Mouse (Mus musculus): ENCODE data around the gene Fut8.

Fut8 gene

DNA sequence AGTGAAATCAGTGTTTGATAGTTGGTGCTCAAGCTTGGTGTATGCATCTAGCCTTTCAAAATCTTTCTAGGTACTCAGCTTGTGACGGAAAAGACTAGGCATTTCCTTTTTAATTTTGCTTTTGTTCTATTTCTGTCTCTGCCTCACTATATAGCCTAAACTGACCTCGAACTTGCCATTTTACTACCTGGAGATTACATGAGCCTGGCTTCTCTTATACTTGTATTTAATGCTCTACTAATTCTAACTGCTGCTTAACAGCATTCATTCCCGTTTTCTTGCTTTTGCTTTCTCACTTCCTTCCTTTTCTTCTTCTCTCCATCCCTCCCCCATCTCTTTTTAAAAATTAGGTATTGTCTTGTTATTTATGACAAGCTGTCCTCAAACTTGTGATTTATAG, 67.6 kb downstream of the Fut8 start:
- no peak for DNase-seq (ENCODE audit: low spot score)

DNA sequence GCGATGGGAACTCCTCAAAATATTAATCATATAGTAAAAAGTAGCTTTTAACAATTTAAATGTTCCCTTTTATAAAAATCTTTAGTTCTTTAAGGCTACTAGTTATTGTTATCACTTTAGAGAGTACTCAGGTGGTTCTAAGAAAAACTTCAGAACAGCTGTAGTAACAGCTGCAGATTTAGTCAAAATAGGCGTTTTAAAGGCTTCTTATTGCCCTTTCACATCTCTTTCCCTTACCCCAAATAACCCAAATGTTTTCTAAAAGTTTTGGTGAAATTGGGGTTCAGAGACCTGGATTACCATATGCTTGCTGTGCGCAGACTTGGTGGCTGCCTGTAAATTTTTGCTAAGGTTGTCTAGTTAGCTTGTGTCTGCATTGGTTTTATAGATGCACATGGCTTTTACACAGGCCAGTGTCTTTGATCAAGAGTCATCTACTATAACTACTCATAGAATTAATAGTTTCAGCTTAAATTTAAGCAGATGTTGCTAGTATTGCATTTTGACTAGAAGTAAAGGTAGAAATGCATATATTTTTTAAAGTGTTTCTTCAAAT, 68.9 kb downstream of the Fut8 start:
- DNase-seq (ENCODE audit: low spot score): no peak

DNA sequence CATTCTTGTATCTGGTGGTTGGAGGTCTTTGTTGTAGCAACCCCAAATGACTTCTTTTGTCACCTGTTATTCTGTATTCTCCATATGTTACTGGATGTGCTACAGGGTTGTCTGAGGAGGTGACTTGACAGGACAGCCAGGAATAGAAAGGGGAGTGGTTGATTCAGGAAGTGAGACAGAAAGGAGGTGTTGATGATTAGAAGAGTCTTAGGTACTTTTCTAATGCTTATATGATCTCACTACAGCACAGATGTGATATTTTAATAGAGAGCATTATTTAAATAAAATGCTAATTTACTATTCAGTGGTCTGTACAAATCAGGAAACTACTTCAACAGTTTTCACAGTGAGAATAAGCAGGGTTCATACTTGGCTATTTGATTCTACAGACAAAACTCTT, 71.6 kb downstream of the Fut8 start:
- no peak for DNase-seq (ENCODE audit: low spot score)

DNA sequence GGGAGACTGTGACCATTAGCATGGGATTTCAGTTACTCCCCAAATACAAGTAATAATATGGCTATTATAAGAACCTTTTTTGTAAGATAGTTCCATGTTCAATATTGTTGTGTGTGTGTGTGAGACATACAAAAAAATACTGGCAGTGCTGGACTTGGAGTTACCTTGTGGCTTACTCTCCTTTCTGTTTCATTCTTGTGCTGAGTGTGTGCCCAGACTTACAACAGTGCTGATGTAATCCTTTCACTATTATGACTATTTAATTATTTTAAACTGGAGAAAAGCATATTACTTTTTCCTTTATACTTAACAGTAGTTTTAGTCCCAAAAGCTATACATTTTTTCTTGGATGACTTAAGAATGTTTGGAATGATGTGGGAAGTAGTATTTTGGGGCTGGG, 75.6 kb downstream of the Fut8 start:
- no peak for DNase-seq (ENCODE audit: low spot score)

DNA sequence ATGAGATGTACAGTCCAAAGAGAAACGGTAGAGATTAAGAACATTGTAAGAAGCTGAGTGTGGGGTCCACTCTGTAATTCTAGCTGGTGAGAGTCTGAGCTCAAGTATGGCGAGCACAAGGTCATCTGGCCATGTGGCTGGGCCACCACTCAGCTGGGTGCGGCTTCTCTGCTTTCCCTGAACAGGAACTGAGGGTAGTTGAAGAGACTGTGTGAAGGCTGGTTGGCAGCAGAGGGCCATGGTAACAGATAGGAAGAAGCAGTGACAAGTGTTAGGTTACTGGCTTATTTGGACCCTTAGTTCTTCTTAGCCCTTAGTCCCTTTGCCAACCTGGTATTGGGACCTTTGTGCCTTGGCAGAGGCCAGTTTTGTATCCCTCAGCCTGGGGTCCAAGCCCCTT, 86.2 kb downstream of the Fut8 start:
- no peak for DNase-seq (ENCODE audit: low spot score)

DNA sequence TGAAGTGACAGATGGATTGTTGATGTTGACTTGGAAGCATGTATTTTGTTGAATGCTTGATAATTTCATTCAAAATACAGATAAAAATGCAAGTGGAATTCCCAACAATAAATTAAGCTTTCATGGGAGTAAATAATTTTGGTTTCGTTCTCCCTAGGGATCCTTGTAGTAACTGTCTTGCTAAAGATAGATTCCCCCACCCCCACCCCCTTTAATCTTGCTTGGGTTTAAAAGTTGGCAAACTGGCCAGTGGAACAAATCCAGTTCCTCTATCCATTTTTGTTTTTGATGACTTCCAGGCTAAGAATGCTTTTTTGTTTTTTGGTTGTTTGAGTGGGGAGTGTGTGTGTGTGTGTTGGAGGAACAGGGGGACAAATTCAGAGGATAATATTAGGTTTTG, 108.6 kb downstream of the Fut8 start:
- no peak for DNase-seq (ENCODE audit: low spot score)

DNA sequence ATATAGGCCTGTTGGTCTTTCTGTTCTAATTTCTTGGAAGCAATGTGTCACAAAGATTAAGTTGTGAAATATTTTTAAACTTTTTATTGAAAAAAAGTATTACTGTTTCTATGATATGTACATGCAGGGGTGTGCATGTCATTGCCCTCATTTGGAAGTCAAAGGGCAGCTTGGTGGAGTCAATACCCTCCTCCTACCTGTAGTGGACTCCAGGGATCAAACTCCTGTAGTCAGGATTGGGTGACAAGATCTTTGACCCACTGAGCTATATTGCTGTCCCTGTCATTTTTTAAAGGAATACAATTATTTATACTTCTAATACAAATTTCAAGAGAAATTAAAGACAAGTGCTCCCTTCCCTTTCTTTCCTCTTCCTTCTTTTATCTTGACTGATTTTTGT, 111.6 kb downstream of the Fut8 start:
- DNase-seq (ENCODE audit: low spot score): no peak

DNA sequence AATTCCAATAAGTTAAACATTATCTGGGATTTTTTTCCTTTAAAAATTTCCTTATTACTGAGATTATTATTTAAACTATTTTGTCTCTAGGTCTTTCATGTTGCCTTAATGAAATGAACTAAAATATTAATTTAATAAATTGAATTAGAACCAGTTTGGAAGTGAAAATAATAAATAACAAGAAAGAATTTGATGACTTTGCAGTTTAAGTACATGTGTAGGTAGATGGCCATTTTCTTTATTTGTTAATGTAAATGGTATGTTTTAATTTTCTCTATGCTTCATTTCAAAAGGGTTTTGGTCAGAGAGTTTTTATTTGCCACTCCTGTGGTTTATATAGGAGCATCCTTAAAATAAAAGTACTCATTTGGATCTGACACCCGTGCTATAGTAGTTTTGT, 177.8 kb downstream of the Fut8 start:
- no peak for DNase-seq (ENCODE audit: low spot score)

DNA sequence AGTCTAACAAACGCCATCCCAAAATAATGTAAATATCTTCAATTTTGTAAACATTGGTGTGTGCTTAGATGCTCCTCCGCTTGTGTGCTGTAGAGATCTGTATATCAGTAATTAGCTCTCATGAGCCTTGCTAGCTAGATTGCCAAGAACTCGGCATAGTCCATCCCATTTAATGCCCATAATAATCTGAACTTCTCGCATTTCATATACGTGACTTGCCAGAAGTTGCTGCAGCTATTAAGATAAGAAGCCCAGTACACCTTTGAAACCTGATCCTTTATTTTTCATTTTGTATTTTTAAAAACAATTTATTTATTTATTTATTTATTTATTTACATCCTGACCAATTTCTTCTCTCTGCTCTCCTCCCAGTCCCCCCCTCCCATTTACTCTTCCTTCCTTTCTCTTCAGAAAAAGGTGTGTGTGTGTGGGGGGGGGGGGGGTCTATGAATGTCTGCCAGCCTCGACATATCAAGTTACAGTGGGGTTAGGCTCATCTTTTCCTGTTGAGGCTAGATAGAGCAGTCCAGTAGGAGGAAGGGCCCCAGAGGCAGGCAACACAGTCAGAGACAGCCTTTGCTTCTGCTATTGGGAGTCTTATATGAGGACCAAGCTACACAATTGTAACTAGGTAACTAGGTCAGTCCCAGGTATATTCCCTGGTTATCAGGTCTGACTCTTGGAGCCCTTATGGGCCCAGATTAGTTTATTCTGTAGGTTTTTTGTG, 183.9 kb downstream of the Fut8 start:
- DNase-seq (ENCODE audit: low spot score): no peak

DNA sequence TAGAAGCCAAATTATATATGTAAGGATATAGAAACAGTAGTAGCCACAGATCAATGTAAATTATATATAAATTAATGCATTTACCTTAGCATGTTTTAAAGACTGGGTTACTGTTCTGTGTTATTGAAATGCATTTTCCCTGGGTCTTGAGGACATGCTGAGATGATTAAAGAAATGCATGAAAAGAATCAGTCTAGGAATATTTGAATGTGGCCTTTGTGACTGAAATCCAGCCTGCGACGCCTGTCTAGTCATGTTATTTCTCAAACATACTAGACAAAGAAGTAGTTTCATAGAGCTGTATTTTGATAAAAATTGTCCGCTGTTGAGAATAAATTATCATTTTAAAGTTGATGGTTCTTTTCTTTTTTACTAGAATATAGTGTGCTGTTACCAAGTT, 188.2 kb downstream of the Fut8 start:
- DNase-seq (ENCODE audit: low spot score): no peak

DNA sequence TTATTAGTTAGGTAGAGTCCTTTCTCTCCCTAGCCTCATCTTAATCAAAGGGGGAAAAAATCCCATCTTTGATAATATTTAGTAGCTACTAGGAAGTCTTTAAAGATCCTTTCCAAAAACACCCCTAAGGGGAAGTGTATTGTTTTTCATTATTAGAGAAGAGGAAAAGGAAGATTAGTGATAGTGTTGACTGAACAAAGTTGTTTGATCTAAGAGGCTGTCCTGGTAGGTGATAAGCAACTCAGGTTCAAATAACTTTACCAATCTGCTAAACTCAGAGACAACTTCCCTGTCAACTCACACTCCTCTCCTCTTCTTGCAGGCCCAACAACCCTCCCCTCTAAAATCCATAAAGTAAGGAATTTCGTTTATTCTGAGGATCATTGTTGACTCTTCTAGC, 190.2 kb downstream of the Fut8 start:
- DNase-seq (ENCODE audit: low spot score): no peak

DNA sequence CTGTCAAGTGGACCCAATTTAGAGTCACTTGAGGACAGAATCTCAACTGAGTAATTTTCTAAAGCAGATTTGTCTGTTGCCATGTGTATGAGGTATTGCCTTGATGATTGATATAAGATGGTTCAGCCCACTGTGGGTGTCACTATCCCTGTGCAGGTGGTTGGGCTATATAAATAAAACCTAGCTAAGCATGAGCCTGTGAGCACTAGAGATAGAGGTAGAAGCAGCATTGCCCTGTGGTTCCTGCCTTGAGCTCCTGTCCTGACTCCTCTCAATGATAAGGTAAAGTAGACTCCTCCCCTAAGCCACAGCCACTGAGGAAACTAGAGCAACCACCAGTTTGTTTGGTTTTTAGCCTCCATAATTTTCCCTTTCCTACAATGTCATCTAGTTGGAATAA, 191.5 kb downstream of the Fut8 start:
- DNase-seq (ENCODE audit: low spot score): no peak

DNA sequence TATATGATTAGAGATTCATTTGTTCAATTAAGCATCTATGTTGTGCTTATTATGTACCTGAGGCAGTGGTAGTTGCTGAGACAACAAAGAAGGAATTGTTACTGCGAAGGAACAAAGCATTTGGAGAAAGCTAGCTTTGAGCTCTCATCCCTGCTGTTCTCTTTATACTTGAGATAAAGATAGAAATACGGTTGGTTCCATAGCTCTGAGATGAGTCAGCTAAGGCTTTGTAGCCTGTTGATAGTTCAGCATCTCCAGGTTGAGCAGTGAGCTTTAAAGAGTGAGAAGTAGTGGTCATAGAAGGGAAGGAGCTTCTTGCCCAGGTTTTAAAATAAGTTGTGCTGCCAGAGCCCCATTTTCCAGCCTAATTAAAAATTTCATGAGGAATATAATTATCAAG, 198.8 kb downstream of the Fut8 start:
- DNase-seq (ENCODE audit: low spot score): no peak

DNA sequence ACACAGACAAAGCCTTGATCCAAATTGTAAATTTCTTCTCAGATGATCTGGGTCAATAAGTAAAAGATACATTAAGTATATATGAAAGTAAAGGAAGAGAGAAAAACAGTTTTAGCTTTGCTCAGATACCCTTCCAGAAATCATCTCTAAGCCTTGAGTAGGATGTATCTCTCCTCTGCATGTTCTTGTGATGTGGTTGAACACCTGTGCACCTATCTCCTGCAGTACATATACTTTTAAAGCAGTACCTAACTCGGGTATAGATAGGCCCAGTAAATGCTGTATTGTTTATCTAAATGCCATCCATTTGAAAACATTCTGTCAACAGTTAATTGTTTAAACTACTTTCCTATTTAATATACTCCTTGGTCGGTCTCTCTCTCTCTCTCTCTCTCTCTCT, 212.9 kb downstream of the Fut8 start:
- no peak for DNase-seq (ENCODE audit: low spot score)

DNA sequence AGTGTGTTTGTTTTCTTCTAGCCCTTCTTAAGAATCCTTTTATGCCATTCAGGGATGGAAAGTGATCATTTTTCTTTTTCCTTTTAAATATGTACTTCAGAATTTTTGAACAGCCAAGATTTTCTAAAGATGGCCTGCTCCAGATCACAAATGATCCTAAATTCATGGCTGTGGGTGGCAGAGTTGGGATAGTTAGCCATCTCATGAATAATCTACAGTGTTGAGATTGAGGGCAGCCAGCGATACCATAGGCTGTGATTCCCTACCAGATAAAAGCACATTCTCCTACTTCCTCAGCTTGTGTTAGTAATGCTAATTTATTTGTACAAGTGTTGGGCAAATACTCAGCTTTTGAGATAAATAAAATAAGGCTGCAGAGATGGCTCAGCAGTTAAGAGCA, 228.3 kb downstream of the Fut8 start:
- no peak for DNase-seq (ENCODE audit: low spot score)

DNA sequence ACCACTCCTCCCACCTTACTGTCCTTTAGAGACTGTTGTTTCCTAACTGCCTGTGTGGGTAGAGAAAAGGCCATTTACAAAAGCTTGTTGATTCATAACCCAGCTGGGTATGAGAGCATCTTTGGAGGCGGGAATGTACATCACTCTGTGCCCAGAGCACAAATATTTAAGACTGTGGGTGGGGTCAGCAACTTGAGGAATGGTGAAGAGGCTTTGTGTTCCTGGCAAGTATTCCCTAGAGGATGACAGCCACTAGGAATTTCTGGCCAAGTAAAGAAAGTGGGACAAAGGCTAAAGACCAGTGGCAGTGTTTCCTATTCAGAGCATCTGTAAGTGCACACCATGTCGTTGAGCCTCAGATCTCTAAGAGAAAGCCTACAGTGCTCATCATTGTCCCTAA, 242.0 kb downstream of the Fut8 start:
- no peak for DNase-seq (ENCODE audit: low spot score)

DNA sequence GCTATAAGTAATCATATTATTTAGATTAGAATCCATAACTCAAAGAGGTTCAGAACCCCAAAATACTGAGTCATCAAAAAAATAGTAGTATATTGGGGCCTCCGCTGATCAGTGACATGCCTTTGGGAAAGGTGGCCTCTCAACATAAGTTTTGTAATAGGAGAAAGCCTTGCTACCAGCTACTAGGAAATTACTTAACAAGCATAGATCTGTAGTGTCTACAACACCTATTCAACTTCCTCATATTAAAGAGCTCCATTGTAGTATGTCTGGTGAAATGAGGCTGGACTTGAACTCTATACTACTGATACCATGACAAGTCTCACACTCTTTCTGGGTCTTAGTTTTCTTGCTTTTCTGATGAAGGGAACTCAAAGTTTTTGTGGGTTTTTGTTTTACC, 243.2 kb downstream of the Fut8 start:
- DNase-seq (ENCODE audit: low spot score): no peak

DNA sequence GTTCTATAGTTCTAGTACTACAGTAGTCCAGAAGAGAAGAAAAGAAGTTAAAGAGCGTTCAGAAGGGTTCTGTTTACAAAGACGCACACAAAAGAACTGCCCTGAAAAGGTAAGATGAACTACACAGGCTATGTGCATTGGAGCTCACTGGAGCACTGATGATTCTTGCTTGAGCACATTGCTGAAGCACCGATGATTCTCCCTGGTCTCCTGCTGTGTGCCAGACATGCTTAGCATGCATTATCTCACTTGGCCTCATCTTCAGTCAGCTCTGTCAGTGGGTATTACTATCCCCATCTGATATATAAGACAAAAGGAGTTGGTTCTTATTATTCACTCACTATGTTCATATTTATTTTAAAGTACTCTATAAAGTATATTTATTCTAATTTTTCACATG, 243.9 kb downstream of the Fut8 start:
- no peak for DNase-seq (ENCODE audit: low spot score)

DNA sequence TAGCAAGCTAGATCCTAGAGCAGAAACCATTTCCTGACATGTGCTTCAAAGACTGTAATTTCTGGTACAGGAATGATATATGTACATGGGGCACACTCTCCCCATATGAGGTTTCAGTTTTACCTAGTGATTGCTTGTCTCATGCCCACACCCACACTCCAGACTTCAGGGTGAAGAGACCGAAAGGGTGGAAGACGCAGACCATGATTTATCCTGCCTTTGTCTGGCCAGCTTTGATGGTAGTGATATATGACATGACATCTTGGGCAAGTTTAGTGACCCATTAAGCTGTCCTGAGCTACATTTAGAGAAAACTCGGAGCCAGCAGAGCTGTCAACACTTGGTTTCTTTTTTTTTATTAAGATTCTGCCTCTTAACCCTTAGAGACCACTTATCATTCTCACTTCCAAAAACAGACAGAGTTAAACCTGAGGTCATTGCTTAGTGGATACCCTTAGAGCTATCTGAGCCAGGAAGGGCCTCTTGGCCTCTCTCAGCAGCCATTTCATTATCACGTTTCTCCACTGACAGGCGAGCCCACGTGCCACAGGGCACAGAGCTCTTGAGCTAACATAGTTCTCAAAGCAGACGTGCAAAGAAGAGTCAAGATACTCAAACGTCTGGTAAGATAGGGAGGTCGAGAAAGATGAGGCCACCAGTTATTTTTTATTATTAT, 245.4 kb downstream of the Fut8 start:
- DNase-seq (ENCODE audit: low spot score): no peak

DNA sequence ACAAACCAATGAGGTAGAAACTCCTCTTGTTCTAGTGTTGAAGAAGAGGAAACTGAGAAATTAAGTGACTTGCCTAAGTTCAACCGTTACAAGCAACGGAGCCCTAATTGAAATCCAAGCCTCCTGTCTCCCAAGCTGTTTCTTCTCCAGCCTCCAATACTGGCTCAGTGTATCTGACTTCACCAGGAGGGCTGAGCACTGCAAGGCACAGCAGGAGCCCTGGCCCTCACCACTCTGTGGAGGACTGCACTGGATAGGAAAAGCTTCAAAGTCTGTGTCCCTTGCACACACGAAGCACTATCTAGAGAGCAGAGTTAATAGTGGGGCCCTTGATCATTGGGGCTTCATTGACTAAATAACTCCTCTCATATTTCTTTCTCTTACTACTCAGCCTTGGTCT, 246.8 kb downstream of the Fut8 start:
- no peak for DNase-seq (ENCODE audit: low spot score)

DNA sequence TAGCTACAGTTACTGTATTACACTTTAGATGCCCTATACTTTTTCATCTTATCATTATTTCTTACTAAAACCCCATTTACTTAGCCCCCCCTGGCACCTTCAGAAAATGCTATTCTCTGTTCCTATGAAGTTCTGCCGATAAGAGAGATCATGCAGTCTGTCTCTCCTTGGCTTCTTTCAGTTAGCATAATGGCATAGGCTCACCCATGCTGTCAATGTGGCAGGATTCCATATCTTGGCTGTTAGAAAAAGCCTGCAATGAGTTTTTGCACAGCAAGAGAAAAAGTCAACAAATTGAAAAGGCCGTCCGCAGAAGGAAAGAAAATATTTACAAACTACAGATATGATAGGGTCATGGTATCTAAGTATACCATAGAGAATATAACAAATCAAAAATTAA, 253.6 kb downstream of the Fut8 start:
- no peak for DNase-seq (ENCODE audit: low spot score)

DNA sequence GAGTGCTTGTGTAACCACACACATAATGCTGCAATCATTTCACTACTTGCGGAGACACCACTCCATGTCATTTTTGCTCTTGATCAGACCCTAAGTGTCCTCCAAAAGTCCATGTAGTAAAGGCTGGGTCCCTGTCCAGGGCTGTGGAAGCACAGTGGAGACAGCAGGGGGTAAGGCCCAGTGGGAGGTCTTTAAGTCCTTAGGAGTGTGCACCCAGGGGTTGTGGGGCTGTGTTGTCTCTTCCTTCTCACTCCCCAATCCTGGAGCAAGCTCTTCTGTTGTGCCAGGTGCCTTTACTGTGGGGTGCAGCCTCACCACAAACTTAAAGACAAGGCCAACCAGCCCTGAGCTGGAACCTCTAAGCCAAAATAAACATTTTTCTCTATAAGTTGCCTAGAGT, 257.9 kb downstream of the Fut8 start:
- no peak for DNase-seq (ENCODE audit: low spot score)

DNA sequence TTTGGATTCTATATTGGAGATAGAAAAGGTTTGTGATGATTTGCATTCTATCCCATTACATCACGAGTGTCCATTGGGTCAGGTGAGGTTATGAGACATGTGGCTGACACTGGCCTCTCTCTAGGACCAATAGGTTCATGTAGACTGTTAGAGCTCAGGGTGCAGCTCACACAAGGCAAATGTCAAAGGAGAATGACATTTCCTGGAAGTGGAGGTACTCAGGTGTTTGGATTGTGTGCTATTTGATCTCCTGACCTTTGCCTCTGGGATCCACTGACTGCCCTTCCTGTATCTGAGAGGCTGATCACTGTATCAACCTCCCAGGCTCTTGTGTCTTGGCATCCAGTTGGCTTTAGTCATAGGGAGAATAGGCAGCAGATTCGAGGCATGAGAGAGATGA, 260.2 kb downstream of the Fut8 start:
- no peak for DNase-seq (ENCODE audit: low spot score)

Data from urinary bladder, postnatal 14 days (tissue).